Mouse (Mus musculus): ENCODE results near the gene Matk. TPM values are rescaled to one million over a fixed set of nuclear protein-coding genes. Genes with fewer than 3 reads are reported as not detected.

Matk gene
- polyA plus RNA-seq, 1 experiment from 2014 or later: 2.6 TPM

DNA sequence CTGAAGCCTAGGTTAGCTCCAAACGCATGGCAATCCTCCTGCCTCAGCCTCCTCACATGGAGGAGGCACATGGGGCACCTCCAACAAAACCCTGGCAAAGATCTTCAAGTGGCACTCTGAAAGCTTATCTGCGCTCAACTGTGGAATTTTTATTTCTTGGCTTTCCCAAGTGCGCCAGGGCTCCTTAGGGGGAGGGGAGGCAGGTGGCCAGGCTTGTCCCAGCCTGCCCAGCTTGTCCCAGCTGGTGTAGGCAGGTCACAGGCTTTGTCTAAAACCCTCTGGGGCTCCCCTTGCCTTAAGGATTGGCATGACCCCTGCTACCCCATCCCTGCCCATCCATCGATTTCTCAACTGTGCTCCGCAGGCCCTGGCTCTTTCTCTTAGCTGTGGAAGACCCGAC, 31.5 kb downstream of the Matk start:
- DNase-seq (ENCODE audit: low spot score) (no peak), ATAC-seq (replicated peaks; ENCODE audit: insufficient number of reproducible peaks, low FRiP score, low TSS enrichment, low read depth) (no peak)
- Histone ChIP-seq H3K4me2 (ENCODE audit: low read depth, low read length) (no peak overlapping the region), H3K36me3 (replicated peaks; ENCODE audit: control insufficient read depth, insufficient read depth, low read depth, low read length) (no peaks in the 10 kb centered on the region), H3K9ac (replicated peaks; ENCODE audit: low read length) (no peak overlapping the region), H3K9me3 (replicated peaks; ENCODE audit: control insufficient read depth, low read length) (no peaks in the 10 kb centered on the region), H3K27ac (replicated peaks; ENCODE audit: low read depth, low read length) (no peak overlapping the region), H3K27me3 (ENCODE audit: control insufficient read depth, insufficient read depth, low read length) (peaks cover 29% of the 10 kb centered on the region), H3K4me3 (ENCODE audit: low read depth, low read length) (no peak overlapping the region), H3K4me1 (ENCODE audit: control insufficient read depth, insufficient read depth, low read length) (no peaks in the 10 kb centered on the region; the same call in 1 of the 2 replicates)
- WGBS: 57% methylated on average over 6 of the region's 6 CpGs

DNA sequence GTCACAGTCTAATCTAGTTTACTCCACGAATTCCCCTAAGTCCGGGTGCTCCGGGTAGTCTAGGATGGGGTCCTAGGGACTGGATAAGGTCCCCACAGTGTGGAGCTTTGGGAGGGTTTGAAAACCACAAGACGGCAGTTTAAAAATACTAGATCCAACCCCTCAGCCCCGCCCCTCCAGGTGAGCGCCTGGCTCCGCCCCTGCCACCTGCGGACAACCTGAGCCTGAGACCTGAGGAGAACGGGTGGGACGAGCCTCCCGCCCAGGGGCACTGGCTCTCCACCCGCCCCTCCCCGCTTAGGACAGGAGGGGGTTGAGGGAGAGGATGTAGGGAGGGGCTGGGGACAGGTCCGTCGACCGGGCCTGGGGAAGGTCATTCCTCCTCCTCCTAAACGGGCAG, 32.0 kb downstream of the Matk start:
- Histone ChIP-seq H3K36me3 (replicated peaks; ENCODE audit: control insufficient read depth, insufficient read depth, low read depth, low read length) (no peaks in the 10 kb centered on the region), H3K4me3 (ENCODE audit: low read depth, low read length) (no peak overlapping the region; the same call in 1 of the 2 replicates), H3K9me3 (replicated peaks; ENCODE audit: control insufficient read depth, low read length) (no peaks in the 10 kb centered on the region), H3K4me1 (ENCODE audit: control insufficient read depth, insufficient read depth, low read length) (no peaks in the 10 kb centered on the region), H3K27ac (replicated peaks; ENCODE audit: low read depth, low read length) (no peak overlapping the region), H3K9ac (replicated peaks; ENCODE audit: low read length) (no peak overlapping the region), H3K27me3 (ENCODE audit: control insufficient read depth, insufficient read depth, low read length) (peaks cover 29% of the 10 kb centered on the region), H3K4me2 (ENCODE audit: low read depth, low read length) (peak overlapping the region; percentile 7; the same call in 1 of the 2 replicates)
- 9% methylated on average over 17 of the region's 17 CpGs for WGBS
- ATAC-seq (replicated peaks; ENCODE audit: insufficient number of reproducible peaks, low FRiP score, low TSS enrichment, low read depth): no peak
- peak; percentile 30 for DNase-seq (ENCODE audit: low spot score)

DNA sequence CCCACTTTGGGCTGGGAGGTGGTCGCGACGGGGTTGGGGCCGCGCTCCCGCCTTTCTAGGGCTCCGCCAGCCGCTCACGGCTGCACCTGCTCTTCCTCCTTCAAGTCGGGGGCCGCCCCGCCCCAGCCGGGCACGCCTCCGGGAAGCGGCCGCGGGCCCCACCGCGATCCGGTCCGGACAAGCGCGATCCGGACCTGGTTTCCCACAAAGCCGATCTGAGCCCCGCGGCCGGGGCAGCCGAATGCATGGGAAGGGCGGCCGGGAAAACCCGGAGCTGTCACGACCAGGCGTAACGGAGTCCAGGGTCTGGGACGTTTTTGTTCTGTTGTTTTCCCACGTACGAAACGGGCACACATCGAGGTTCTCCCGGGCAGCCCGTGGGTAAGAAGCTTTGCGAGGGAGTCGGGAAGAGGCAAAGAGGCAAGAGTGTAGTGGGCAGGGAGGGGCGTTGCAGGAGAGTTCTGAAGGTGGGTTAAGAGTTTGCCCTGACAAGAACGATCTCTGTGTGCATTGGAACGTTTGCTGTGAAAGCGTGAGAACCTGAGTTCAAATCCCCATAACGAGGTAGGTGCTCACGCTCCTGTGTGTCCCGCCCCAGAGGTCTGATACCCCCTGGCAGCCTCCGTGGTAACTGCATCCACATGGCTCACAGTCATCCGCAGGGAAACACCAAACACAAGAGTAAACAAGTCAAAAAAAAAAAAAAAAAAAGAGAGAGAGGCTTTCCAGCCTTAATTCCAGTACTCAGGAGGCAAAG, 33.1 kb downstream of the Matk start:
- H3K36me3 ChIP-seq (replicated peaks; ENCODE audit: control insufficient read depth, insufficient read depth, low read depth, low read length): no peaks in the 10 kb centered on the region
- H3K4me2 ChIP-seq (ENCODE audit: low read depth, low read length): peak overlapping the region; percentile 71
- 2% methylated on average over 54 of the region's 54 CpGs for WGBS
- H3K9me3 ChIP-seq (replicated peaks; ENCODE audit: control insufficient read depth, low read length): no peaks in the 10 kb centered on the region
- DNase-seq (ENCODE audit: low spot score) (peak; percentile 96), ATAC-seq (replicated peaks; ENCODE audit: insufficient number of reproducible peaks, low FRiP score, low TSS enrichment, low read depth) (peak; percentile 59)
- H3K9ac ChIP-seq (replicated peaks; ENCODE audit: low read length): peak overlapping the region; percentile 39
- no peaks in the 10 kb centered on the region for H3K4me1 ChIP-seq (ENCODE audit: control insufficient read depth, insufficient read depth, low read length)
- H3K4me3 ChIP-seq (ENCODE audit: low read depth, low read length): peak overlapping the region; percentile 36
- no peak overlapping the region for H3K27ac ChIP-seq (replicated peaks; ENCODE audit: low read depth, low read length)
- peaks cover 38% of the 10 kb centered on the region for H3K27me3 ChIP-seq (ENCODE audit: control insufficient read depth, insufficient read depth, low read length)

DNA sequence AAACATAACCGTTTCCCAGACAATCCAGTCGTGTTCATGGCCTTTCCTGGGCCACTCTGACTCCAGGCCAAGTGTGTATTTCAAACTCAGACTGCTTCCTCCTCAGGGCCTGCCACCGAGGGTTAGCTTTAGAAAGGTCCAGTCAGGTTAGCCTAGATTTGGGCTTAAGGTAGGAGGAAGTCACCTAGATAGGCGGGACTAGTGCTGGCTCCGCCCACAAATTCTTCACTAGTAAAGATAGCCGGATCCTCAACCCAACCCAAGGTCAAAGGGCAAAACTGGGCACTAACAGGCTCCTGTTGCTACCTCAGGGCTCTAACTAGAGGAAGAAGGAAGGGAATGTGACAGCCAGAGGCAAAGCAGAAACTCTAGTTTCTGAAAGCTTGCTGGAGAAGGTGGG, 33.9 kb downstream of the Matk start:
- no peaks in the 10 kb centered on the region for H3K4me1 ChIP-seq (ENCODE audit: control insufficient read depth, insufficient read depth, low read length)
- 43% methylated on average over 6 of the region's 6 CpGs for WGBS
- H3K9me3 ChIP-seq (replicated peaks; ENCODE audit: control insufficient read depth, low read length): no peaks in the 10 kb centered on the region
- peaks cover 46% of the 10 kb centered on the region for H3K27me3 ChIP-seq (ENCODE audit: control insufficient read depth, insufficient read depth, low read length)
- DNase-seq (ENCODE audit: low spot score) (no peak), ATAC-seq (replicated peaks; ENCODE audit: insufficient number of reproducible peaks, low FRiP score, low TSS enrichment, low read depth) (no peak)
- H3K9ac ChIP-seq (replicated peaks; ENCODE audit: low read length): no peak overlapping the region
- H3K27ac ChIP-seq (replicated peaks; ENCODE audit: low read depth, low read length): no peak overlapping the region
- H3K36me3 ChIP-seq (replicated peaks; ENCODE audit: control insufficient read depth, insufficient read depth, low read depth, low read length): no peaks in the 10 kb centered on the region
- no peak overlapping the region; the same call in 1 of the 2 replicates for H3K4me3 ChIP-seq (ENCODE audit: low read depth, low read length)
- no peak overlapping the region for H3K4me2 ChIP-seq (ENCODE audit: low read depth, low read length)

DNA sequence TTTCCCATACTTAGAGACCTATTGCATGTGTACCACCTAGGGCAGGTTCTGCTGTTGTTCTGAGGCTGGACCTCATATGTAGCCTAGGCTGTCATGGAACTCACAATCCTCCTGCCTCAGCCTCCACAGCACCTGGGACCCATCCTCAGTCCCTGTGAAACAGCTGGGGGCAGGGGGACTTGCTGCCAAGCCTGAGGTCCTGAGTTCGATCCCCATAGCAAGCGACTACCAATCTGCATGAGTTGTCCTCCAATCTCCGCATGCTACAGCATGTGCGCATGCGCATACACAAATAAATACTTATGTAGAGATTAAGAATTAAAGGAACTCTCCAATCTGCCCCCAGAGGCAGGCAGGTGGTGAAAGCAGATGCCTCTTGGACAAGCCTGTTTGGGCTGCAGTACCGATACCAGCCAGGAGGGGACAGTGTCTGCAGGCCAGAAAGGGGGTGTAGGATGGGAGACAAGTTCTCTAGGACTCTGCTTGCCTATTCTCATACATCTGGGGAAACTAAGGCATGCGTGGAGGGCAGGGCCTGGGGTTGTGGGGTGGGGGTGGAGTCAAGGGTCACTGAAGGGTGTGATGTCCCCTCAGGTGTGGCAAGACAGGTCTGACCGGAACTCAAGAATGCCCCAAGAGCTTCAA, 34.9 kb downstream of the Matk start:
- peaks cover 47% of the 10 kb centered on the region for H3K27me3 ChIP-seq (ENCODE audit: control insufficient read depth, insufficient read depth, low read length)

DNA sequence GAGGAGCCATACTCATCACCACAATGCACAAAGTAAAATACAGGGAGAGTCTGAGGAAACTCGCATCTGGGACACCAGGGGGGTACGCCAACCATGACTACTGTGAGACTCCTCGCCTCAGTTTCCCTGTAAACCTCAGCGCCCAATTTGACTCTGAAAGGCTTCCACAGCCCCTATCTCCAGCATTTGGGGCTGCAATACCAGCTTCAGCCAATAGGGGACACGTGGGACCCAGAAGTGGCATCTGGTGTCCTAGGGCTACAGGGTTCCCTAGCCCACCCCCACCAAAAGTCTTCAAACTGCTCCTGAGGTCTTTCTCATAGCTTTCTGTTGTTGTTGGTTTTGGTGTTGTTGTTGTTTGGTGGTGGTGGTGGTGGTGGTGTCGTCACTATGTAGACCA, 35.9 kb downstream of the Matk start:
- ATAC-seq (replicated peaks; ENCODE audit: insufficient number of reproducible peaks, low FRiP score, low TSS enrichment, low read depth): no peak
- no peaks in the 10 kb centered on the region for H3K9me3 ChIP-seq (replicated peaks; ENCODE audit: control insufficient read depth, low read length)
- 36% methylated on average over 6 of the region's 6 CpGs for WGBS
- DNase-seq (ENCODE audit: low spot score): peak; percentile 60
- H3K27ac ChIP-seq (replicated peaks; ENCODE audit: low read depth, low read length): no peak overlapping the region
- no peak overlapping the region for H3K4me3 ChIP-seq (ENCODE audit: low read depth, low read length)
- H3K4me1 ChIP-seq (ENCODE audit: control insufficient read depth, insufficient read depth, low read length): no peaks in the 10 kb centered on the region
- no peak overlapping the region for H3K9ac ChIP-seq (replicated peaks; ENCODE audit: low read length)
- H3K27me3 ChIP-seq (ENCODE audit: control insufficient read depth, insufficient read depth, low read length): peaks cover 41% of the 10 kb centered on the region
- no peak overlapping the region for H3K4me2 ChIP-seq (ENCODE audit: low read depth, low read length)
- no peaks in the 10 kb centered on the region for H3K36me3 ChIP-seq (replicated peaks; ENCODE audit: control insufficient read depth, insufficient read depth, low read depth, low read length)

More for the DNA sequence above, 34.9 kb downstream of the Matk start:
- H3K36me3 ChIP-seq (replicated peaks; ENCODE audit: control insufficient read depth, insufficient read depth, low read depth, low read length): no peaks in the 10 kb centered on the region
- H3K4me2 ChIP-seq (ENCODE audit: low read depth, low read length): no peak overlapping the region
- H3K9me3 ChIP-seq (replicated peaks; ENCODE audit: control insufficient read depth, low read length): no peaks in the 10 kb centered on the region
- no peaks in the 10 kb centered on the region for H3K4me1 ChIP-seq (ENCODE audit: control insufficient read depth, insufficient read depth, low read length)
- H3K4me3 ChIP-seq (ENCODE audit: low read depth, low read length): no peak overlapping the region
- ATAC-seq (replicated peaks; ENCODE audit: insufficient number of reproducible peaks, low FRiP score, low TSS enrichment, low read depth): no peak
- peak; percentile 50 for DNase-seq (ENCODE audit: low spot score)
- no peak overlapping the region for H3K9ac ChIP-seq (replicated peaks; ENCODE audit: low read length)
- no peak overlapping the region for H3K27ac ChIP-seq (replicated peaks; ENCODE audit: low read depth, low read length)
- 58% methylated on average over 8 of the region's 8 CpGs for WGBS

DNA sequence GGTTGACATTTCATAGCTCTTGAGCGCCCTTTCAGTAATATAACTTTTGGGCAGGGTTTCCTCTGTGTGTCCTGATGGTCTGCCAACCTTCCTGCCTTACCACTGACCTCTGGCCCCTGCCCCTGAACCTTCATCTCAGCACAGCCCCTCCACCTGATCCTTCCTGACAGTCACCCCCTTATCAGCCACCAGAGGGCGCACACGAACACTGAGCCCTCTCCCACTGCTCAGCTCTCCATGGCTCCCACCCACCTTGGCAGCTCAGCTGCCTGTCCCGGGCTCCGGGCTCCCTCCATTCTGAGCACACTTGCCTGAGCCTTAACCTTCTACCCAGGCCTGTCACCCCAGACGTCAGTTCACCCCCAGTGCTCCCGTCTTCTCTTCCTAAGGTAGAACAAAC, 36.5 kb downstream of the Matk start:
- 4% methylated on average over 7 of the region's 7 CpGs for WGBS
- Histone ChIP-seq H3K4me2 (ENCODE audit: low read depth, low read length) (no peak overlapping the region), H3K4me3 (ENCODE audit: low read depth, low read length) (no peak overlapping the region)

DNA sequence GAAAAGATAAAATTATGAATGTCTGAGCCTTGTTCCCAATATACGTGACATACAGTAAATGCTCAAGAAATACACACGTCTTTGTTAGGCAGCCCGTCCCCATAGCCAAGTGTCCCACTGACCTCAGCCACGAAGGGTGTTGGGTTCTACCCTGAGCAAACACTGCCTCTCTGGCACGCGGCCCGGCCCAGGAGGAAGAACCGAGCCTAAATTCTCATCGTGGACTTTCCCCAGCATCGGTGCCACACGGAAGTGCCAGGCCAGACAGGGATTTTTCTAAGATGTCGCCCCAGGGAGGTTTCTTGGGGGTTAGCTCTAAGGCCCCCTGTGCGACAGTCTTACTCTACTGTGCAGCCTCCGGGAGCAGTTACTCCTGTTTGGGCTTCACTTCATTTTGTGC, 37.1 kb downstream of the Matk start:
- DNase-seq (ENCODE audit: low spot score): no peak
- 60% methylated on average over 14 of the region's 14 CpGs for WGBS
- no peak overlapping the region for H3K4me2 ChIP-seq (ENCODE audit: low read depth, low read length)
- H3K27ac ChIP-seq (replicated peaks; ENCODE audit: low read depth, low read length): no peak overlapping the region
- no peaks in the 10 kb centered on the region for H3K36me3 ChIP-seq (replicated peaks; ENCODE audit: control insufficient read depth, insufficient read depth, low read depth, low read length)
- peaks cover 8% of the 10 kb centered on the region; the same call in 1 of the 2 replicates for H3K4me1 ChIP-seq (ENCODE audit: control insufficient read depth, insufficient read depth, low read length)
- no peaks in the 10 kb centered on the region for H3K9me3 ChIP-seq (replicated peaks; ENCODE audit: control insufficient read depth, low read length)
- no peak overlapping the region for H3K9ac ChIP-seq (replicated peaks; ENCODE audit: low read length)
- no peak for ATAC-seq (replicated peaks; ENCODE audit: insufficient number of reproducible peaks, low FRiP score, low TSS enrichment, low read depth)
- no peak overlapping the region for H3K4me3 ChIP-seq (ENCODE audit: low read depth, low read length)
- peaks cover 29% of the 10 kb centered on the region for H3K27me3 ChIP-seq (ENCODE audit: control insufficient read depth, insufficient read depth, low read length)

More for the DNA sequence above, 36.5 kb downstream of the Matk start:
- ATAC-seq (replicated peaks; ENCODE audit: insufficient number of reproducible peaks, low FRiP score, low TSS enrichment, low read depth) (no peak), DNase-seq (ENCODE audit: low spot score) (peak; percentile 74)
- Histone ChIP-seq H3K4me1 (ENCODE audit: control insufficient read depth, insufficient read depth, low read length) (peaks cover 5% of the 10 kb centered on the region; the same call in 1 of the 2 replicates), H3K9me3 (replicated peaks; ENCODE audit: control insufficient read depth, low read length) (no peaks in the 10 kb centered on the region), H3K9ac (replicated peaks; ENCODE audit: low read length) (no peak overlapping the region), H3K27ac (replicated peaks; ENCODE audit: low read depth, low read length) (no peak overlapping the region), H3K27me3 (ENCODE audit: control insufficient read depth, insufficient read depth, low read length) (peaks cover 34% of the 10 kb centered on the region), H3K36me3 (replicated peaks; ENCODE audit: control insufficient read depth, insufficient read depth, low read depth, low read length) (no peaks in the 10 kb centered on the region)

All from embryonic facial prominence, embryonic 11.5 days (tissue).